Mouse (Mus musculus) midbrain, embryonic 12.5 days (tissue): ENCODE data around the gene Rtl8c. TPM values are rescaled to one million over a fixed set of nuclear protein-coding genes. Genes with fewer than 3 reads are reported as not detected.
"Not testable (repeated sequence)": the region's sequence is repeated elsewhere in the genome, so short reads cannot be mapped to it uniquely, and the experiment has no call there.

Source experiments
- ATAC-seq: fragments of 200-750 bp; cut with Nextera tagmentation; 2 replicates; pipeline ENCODE4 v1.8.0; 2017; ENCODE audit warnings: low read depth, moderate TSS enrichment, moderate library complexity; ENCODE audit not compliant: low FRiP score
- H3K27ac ChIP-seq: fragments of 300-500 bp; sonication (generic); replicated peaks from 2 replicates; pipeline ENCODE4 v1.5.1; 2016; ENCODE audit warnings: mild to moderate bottlenecking
- H3K27me3 ChIP-seq: fragments of 300-500 bp; sonication (generic); 2 replicates; pipeline ENCODE4 v1.6.1; 2016; ENCODE audit warnings: mild to moderate bottlenecking
- H3K36me3 ChIP-seq: fragments of 300-500 bp; sonication (generic); 2 replicates; pipeline ENCODE4 v1.6.1; 2016
- H3K4me1 ChIP-seq: fragments of 300-500 bp; sonication (generic); 2 replicates; pipeline ENCODE4 v1.6.1; 2016
- H3K4me2 ChIP-seq: fragments of 300-500 bp; sonication (generic); replicated peaks from 2 replicates; pipeline ENCODE4 v1.6.1; 2016; ENCODE audit warnings: mild to moderate bottlenecking, moderate library complexity
- H3K4me3 ChIP-seq: fragments of 300-500 bp; sonication (generic); 2 replicates; pipeline ENCODE4 v1.5.1; 2016; ENCODE audit warnings: mild to moderate bottlenecking
- H3K9ac ChIP-seq: fragments of 300-500 bp; sonication (generic); replicated peaks from 2 replicates; pipeline ENCODE4 v1.6.1; 2016; ENCODE audit warnings: mild to moderate bottlenecking, moderate library complexity
- H3K9me3 ChIP-seq: fragments of 300-500 bp; sonication (generic); 2 replicates; pipeline ENCODE4 v1.6.1; 2016; ENCODE audit warnings: mild to moderate bottlenecking
- WGBS: fragments of 180-500 bp; shearing (Covaris S2); methylation state at CpG from one replicate; pipeline ENCODE4 v1.1.7; 2016; 5-methylcytosine and 5-hydroxymethylcytosine counted together
- polyA plus RNA-seq: library from polyadenylated mRNA; unstranded; fragments of >200 nt; fragmentation: Nextera tagmentation; extraction: Ambion mirVana; gene quantifications from 2 replicates; pipeline ENCODE4 v1.2.1, GENCODE M21; 2016

The Rtl8c gene
- polyA plus RNA-seq, result 78.1 and 88.7 TPM in 2 replicates

DNA sequence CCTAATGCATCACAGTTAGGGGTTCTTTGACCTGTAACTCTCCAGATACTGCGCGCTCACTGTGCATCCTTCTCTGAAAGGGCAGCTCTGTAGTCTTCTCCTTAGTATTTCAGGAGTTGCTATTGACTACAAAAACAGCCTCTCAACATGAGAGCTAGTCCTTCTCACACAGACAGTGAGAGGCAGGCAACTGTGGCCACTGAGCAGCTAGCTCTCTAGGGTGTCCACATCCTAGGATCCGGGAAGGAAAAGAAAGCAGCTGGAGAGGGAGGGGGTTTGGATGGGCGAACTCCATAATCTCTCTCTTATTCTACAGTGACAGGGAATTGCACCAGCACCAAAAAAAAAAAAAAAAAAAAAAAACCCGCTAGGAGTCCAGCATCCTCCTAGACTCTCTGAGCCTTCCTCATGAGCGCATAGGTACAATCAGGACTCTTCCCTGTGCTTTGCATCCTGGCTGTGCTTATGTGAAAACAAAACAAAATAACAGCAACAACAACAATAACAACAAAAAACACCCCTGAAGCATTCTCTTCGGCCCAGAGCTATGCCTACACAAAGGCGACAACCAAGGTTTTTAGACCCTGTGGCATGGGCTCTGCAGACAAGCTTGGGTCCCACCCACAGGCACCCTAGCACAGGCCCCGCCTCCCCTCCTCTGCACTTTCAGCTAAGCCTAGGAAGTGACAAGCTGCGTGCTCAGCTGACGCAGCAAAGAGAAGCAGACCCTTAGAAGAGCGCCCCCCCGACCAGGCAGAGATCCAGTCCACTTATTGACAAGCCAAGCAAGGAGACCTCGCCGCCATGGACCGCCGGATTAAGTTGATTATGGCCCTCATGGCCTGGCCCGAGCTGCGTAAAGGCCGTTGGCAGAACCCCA is at the start of gene Rtl8c:
Gene Rtl8c (plus strand): TSS at position 791 of the 880 bp plus-strand sequence.
- Histone ChIP-seq H3K4me3 (peak within 1 kb of the TSS; percentile 43), H3K9me3 (no peaks in the 10 kb centered on the region), H3K9ac (peak within 1 kb of the TSS; percentile 60), H3K4me1 (no peaks in the 10 kb centered on the region), H3K36me3 (no peaks in the 10 kb centered on the region), H3K4me2 (peak within 1 kb of the TSS; percentile 50), H3K27ac (peak within 1 kb of the TSS; percentile 65), H3K27me3 (no peaks in the 10 kb centered on the region)
- ATAC-seq, result peak; percentile 93
- 26% methylated on average over 20 of the region's 20 CpGs for WGBS

DNA sequence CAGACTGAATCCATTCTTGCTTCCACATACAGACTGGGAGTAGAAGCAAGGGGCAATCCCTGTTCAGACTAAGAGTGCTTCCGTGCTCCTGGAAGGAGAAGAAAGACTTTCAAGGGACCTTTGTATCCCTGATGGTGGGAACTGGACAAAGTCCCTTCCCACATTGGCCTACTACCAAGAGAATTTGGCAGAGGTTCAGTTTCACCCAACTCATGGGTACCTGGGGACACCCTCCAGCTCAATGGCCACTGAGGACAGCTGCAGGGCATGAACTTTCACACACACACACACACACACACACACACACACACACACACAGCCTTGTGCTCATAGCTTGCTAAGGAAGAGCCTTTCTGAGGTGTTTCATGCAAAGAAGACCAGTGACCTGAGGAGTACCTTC is 28.5 kb upstream of the Rtl8c start:
- H3K4me1 ChIP-seq, result no peaks in the 10 kb centered on the region
- no peaks in the 10 kb centered on the region for H3K9me3 ChIP-seq
- no peak for ATAC-seq
- no peak overlapping the region for H3K9ac ChIP-seq
- WGBS, result 70% methylated on average over 1 of the region's 1 CpGs
- no peak overlapping the region for H3K4me2 ChIP-seq
- H3K27me3 ChIP-seq, result no peaks in the 10 kb centered on the region
- H3K36me3 ChIP-seq, result no peaks in the 10 kb centered on the region
- no peak overlapping the region for H3K4me3 ChIP-seq
- no peak overlapping the region for H3K27ac ChIP-seq

DNA sequence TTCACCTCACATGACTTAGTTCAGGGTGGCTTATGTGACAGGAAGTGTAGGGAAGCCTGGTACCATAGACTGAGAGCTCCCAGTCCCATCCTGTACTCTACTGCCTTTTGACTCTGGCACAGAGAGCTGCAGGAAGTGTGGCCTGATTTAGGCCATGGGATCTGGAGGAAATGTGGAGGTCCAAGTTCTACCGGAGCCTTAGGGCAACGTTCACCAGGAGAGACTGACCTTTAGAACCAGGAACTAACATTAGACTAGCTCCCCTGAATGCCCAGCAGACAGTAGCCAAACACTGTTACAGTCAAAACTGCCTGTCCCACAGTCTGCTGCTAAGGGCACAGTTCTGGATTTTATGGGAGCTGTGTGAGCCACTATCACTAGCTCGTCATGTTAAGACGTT is 26.4 kb upstream of the Rtl8c start:
- H3K4me1 ChIP-seq, H3K9me3 ChIP-seq, H3K27ac ChIP-seq, ATAC-seq, H3K9ac ChIP-seq, H3K4me3 ChIP-seq, H3K27me3 ChIP-seq, H3K4me2 ChIP-seq, H3K36me3 ChIP-seq: not testable (repeated sequence)
- WGBS, result 100% methylated on average over 2 of the region's 4 CpGs

DNA sequence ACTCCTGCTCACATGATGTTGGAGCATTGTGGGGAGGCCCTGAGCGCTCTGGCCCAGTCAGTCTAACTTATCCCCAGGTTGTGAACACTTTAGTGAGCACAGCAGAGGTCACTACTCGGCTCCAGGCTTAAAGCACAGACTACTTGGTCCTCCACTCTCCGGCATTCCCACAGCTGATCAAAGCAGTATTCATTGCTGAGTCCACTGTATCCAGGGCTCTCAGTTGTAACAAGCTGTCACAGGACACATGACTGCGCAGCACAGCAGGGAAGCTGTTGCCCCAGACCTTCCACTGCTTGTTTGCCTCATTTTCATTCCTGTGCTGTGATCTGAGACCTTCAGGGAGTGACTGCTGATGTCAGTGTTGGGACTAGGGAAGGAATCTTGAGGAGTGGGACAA is 24.4 kb upstream of the Rtl8c start:
- H3K4me3 ChIP-seq, H3K4me2 ChIP-seq, H3K4me1 ChIP-seq, H3K36me3 ChIP-seq, ATAC-seq, H3K27ac ChIP-seq, H3K9ac ChIP-seq, H3K9me3 ChIP-seq, H3K27me3 ChIP-seq: not testable (repeated sequence)
- 70% methylated on average over 4 of the region's 4 CpGs for WGBS

DNA sequence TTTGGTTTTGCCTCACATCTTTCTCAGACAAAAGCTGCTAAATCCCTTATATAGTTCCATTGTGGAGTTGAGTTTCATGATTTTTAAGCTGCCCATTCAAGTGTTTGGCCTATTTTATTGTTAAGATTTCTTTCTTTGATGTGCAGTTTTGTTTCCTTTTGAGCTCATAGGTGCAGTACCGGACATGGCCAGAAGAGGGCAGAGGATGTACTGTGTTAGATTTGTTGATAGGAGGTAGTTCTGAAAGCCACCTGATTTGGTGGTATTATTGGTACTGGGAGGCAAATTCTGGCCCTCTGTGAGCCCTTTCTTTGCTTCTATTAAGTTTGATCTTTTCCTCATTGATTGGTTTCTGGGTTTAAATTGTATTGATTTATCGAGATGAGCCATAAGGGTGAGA is 7.8 kb upstream of the Rtl8c start:
- not testable (repeated sequence) for H3K4me1 ChIP-seq, H3K4me3 ChIP-seq, H3K4me2 ChIP-seq, H3K9me3 ChIP-seq, H3K36me3 ChIP-seq, H3K9ac ChIP-seq, ATAC-seq, H3K27me3 ChIP-seq, H3K27ac ChIP-seq
- 50% methylated on average over 2 of the region's 2 CpGs for WGBS

DNA sequence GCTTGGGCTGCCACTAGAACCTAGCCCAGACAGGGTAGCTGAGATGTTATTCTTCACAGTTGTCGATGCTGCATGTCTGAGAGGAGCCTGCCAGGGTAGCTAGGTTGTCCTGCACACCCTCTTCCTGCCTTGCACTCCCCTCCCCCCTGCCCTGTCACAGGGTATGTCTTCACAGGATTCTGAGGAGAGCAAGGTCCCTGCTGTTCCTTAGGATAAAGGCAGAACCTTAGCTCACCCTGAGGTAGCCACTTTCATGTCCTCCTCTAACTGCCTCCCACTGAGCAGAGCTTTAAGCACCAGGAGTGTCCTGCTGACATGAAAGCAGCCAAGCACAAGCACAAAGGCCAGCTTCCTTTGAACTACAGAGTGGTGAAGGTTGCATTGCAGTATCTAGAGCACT is 1.7 kb upstream of the Rtl8c start:
- H3K4me1 ChIP-seq, H3K27me3 ChIP-seq, H3K4me2 ChIP-seq, H3K36me3 ChIP-seq, H3K9ac ChIP-seq, H3K4me3 ChIP-seq, ATAC-seq, H3K27ac ChIP-seq, H3K9me3 ChIP-seq: not testable (repeated sequence)
- 33% methylated on average over 1 of the region's 1 CpGs for WGBS

DNA sequence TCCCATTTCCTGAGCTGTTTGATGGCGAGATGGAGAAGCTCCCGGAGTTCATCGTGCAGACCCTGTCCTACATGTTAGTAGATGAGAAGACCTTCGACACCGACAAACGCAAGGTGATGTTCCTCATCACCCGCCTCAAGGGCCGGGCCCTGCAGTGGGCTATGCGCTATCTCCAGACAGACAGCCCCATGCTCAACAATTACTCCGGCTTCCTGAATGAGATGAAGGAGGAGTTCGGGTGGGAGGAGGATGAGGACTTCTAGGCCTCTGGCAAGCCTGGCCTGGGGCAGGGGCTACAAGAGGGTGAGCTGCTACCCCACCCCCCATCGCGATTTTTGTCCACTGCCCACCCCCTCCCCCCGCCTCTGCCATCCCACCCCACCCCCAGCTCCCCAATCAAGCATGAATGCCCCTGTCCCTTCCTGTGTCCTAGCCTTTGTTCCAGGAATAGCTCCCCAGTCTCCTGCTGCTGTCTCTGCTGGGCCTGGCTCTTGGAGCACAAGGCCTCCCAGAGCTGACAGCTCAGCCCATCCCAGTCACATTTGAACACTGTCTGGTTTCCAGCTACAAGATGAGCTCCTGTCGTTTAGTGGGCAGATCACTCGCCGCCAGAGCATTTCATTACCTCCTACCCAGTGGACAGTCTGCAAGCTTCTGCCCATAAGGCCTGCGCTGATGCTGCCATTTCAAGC is 436 bp downstream of the Rtl8c start:
- H3K4me3 ChIP-seq, result peak overlapping the region; percentile 43
- 30% methylated on average over 17 of the region's 18 CpGs for WGBS

DNA sequence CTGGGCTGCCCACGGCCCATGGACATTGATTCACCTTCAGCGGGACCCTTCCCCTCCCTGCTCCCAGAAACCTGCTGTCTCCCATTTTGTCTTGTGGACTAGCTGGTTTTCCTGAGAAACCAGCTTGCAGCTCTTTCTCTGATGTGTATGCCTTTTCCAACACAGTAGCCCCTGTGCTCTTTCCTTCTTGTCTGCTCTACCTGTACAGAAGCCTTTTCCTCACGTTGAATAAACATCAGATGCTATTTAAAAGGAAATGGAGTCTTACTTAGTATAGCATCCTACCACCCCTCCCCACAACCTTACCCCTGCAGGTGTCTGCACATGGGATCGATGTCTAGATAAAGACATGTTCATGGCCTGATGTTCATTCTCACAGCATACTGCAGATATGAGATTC is 1.0 kb downstream of the Rtl8c start, which contains the start of gene Gm14597:
Gene Gm14597 (minus strand): TSS at position 101 of the 400 bp plus-strand sequence.
- Histone ChIP-seq H3K4me3 (peak within 1 kb of the TSS; percentile 43), H3K4me2 (peak within 1 kb of the TSS; percentile 50), H3K27ac (peak within 1 kb of the TSS; percentile 65), H3K9ac (peak within 1 kb of the TSS; percentile 60)
- ATAC-seq, H3K4me1 ChIP-seq, H3K9me3 ChIP-seq, H3K27me3 ChIP-seq, H3K36me3 ChIP-seq: not testable (repeated sequence)
- 59% methylated on average over 2 of the region's 4 CpGs for WGBS

More for the DNA sequence above, 436 bp downstream of the Rtl8c start:
- no peaks in the 10 kb centered on the region for H3K4me1 ChIP-seq
- H3K9me3 ChIP-seq, result no peaks in the 10 kb centered on the region
- ATAC-seq, result peak; percentile 64
- peak overlapping the region; percentile 50 for H3K4me2 ChIP-seq
- no peaks in the 10 kb centered on the region for H3K36me3 ChIP-seq
- peak overlapping the region; percentile 65 for H3K27ac ChIP-seq
- H3K9ac ChIP-seq, result peak overlapping the region; percentile 60
- H3K27me3 ChIP-seq, result no peaks in the 10 kb centered on the region

DNA sequence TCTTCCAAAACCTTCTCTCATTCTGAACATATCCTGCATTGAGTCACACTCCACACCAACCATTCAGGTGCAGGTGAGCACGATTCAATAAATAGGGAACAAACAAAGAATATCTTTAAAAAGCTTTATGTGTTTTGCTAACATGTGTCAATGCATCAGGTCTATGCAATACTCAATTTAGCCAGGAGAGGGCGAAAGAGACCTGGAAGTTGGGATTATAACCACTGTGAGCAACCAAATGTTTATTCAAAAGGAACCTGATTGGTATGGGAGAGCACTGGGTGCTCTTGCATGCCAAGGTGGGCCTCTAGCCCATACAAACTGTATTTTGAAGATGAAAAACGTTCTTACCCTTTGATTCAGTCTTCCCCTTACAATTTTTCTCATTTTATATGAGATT is 2.7 kb downstream of the Rtl8c start:
- no peaks in the 10 kb centered on the region for H3K27me3 ChIP-seq
- H3K9ac ChIP-seq, result no peak overlapping the region
- H3K27ac ChIP-seq, result no peak overlapping the region
- H3K4me2 ChIP-seq, result no peak overlapping the region
- ATAC-seq, result no peak
- H3K9me3 ChIP-seq, result no peaks in the 10 kb centered on the region
- WGBS, result 2% methylated on average over 3 of the region's 3 CpGs
- no peaks in the 10 kb centered on the region for H3K4me1 ChIP-seq
- H3K4me3 ChIP-seq, result no peak overlapping the region
- H3K36me3 ChIP-seq, result no peaks in the 10 kb centered on the region

DNA sequence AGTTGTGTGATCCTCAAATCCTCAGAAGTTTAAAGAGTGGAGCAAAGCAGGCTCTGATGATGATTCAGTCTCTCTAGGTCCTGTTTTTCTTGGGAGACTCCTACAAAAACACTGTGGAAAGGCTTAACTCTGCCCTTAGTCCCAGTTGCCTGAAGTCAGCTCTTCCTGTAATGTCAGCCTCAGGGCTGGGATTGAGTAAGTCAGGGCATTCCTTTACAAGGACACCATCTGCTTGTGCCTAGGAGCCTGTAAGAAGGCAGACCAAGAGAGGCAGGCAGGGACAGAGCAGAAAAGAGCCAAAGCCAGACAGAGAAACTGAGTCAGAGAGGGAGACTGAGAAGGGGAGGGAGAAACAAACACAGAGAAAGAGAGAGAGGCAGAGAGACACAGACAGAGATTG is 3.6 kb downstream of the Rtl8c start:
- not testable (repeated sequence) for H3K36me3 ChIP-seq, H3K4me3 ChIP-seq, ATAC-seq, H3K9ac ChIP-seq, H3K27ac ChIP-seq, H3K27me3 ChIP-seq, H3K9me3 ChIP-seq, H3K4me2 ChIP-seq, H3K4me1 ChIP-seq

DNA sequence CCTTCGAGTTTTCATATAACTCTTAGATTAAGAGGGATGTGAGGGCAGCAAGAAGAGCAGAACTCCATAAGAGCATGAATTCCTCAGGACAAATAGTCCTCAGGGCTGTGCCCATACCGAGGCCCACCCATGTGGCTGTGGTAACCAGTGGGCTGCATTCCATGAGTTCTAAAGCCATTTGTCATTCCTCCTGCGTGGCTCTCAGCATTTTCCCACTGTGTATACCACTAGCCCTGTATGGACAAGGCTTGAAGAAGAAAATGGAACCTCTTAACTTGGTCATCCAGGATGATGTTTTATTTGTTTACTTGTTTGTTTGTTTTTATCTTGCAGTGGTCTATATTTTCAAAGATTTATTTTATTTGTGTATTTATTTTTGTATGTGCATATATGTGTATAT is 30.3 kb downstream of the Rtl8c start:
- H3K4me1 ChIP-seq, H3K9ac ChIP-seq, H3K9me3 ChIP-seq, ATAC-seq, H3K4me3 ChIP-seq, H3K36me3 ChIP-seq, H3K4me2 ChIP-seq, H3K27me3 ChIP-seq, H3K27ac ChIP-seq: not testable (repeated sequence)
- WGBS, result 60% methylated on average over 3 of the region's 3 CpGs

DNA sequence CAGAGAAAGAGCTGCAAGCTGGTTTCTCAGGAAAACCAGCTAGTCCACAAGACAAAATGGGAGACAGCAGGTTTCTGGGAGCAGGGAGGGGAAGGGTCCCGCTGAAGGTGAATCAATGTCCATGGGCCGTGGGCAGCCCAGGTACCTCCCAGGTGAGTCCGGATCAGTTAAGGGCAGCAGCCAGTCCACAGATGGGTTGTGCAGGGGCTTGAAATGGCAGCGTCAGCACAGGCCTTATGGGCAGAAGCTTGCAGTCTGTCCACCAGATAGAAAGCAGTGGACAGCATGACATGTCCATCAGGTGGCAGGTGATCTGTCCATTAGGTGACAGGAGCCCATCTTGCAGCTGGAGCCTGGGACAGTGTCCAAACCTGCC is 34.8 kb downstream of the Rtl8c start:
- not testable (repeated sequence) for H3K27ac ChIP-seq, ATAC-seq, H3K9me3 ChIP-seq, H3K27me3 ChIP-seq, H3K9ac ChIP-seq, H3K4me1 ChIP-seq, H3K36me3 ChIP-seq
- peak overlapping the region; percentile 30; the same call in 1 of the 2 replicates for H3K4me3 ChIP-seq
- WGBS, result 63% methylated on average over 3 of the region's 4 CpGs
- H3K4me2 ChIP-seq, result peak overlapping the region; percentile 42
